Mouse (Mus musculus): Measurements from ENCODE around the gene St8sia1.

DNA sequence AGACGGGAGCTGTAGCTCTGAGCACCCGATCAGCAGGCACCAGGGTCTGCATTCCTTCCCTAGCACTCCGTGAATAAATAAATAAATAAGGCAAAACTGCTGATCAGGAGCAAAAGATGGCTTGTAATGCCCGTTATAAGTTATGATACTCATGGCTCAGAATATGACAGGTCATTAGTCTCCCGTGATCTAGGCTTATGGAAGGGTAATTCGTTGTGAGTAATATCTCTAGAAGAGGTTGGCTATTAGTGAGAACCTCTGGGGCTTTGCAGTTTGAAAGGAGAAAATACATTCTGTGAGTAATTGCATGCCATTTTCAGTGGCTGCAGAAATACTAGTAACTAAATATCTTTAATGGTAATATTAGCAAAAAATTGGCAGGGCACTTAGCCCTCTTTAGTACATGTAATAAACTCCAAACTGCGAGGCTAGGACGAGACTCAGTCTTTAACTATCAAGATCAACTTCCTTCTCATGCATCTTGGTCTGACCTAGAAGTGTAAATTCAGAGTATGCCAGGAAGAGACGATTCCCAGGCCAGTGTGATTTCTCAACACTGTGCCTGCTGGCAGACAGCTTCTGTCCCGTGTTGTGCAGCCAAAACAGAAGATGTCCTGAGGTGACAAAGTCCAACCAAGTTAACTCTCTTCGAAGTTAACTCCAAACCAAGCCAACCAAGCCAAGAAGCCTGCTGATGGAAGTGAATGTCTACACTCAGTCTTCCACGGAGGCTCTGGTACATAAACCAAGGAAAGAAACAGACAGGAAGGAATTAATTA, 34.2 kb upstream of the St8sia1 start:
- no peak for TF ChIP-seq CTCF (IDR thresholded peaks at IDR 0.05; ENCODE audit: extremely low read depth, insufficient read depth, insufficient read length, insufficient replicate concordance)
- TF ChIP-seq POLR2A (IDR thresholded peaks at IDR 0.05; ENCODE audit: low read depth, low read length): no peak

All from spleen, adult 2 months (tissue).